Mouse (Mus musculus) macrophage (primary cell): ENCODE data around the gene Fblim1. TPM values are rescaled to one million over a fixed set of nuclear protein-coding genes. Genes with fewer than 3 reads are reported as not detected.

ENCODE experiments used
- H3K27ac ChIP-seq: fragments of 350-480 bp; formaldehyde crosslinking; 2 replicates; pipeline ENCODE4 v1.9.0; 2021
- H3K36me3 ChIP-seq: fragments of 350-480 bp; formaldehyde crosslinking; 2 replicates; pipeline ENCODE4 v1.9.0; 2021; ENCODE audit errors: inconsistent target
- H3K4me3 ChIP-seq: fragments of 350-480 bp; formaldehyde crosslinking; 2 replicates; pipeline ENCODE4 v1.9.0; 2021; ENCODE audit errors: inconsistent target
- H3K79me2 ChIP-seq: fragments of 350-480 bp; formaldehyde crosslinking; 2 replicates; pipeline ENCODE4 v1.9.0; 2021; ENCODE audit errors: inconsistent target
- WGBS: methylation state at CpG from one replicate; pipeline ENCODE4 v1.1.7; 2026; ENCODE audit warnings: inconsistent platforms; ENCODE audit not compliant: missing documents; 5-methylcytosine and 5-hydroxymethylcytosine counted together
- polyA plus RNA-seq: library from polyadenylated mRNA; stranded (reverse); fragments of 250-400 nt; gene quantifications from 3 replicates; pipeline ENCODE4 v1.2.4, GENCODE M21; 2018; ENCODE audit warnings: inconsistent platforms

Gene Fblim1
- polyA plus RNA-seq, 1 experiment from 2014 or later = 177 TPM

DNA sequence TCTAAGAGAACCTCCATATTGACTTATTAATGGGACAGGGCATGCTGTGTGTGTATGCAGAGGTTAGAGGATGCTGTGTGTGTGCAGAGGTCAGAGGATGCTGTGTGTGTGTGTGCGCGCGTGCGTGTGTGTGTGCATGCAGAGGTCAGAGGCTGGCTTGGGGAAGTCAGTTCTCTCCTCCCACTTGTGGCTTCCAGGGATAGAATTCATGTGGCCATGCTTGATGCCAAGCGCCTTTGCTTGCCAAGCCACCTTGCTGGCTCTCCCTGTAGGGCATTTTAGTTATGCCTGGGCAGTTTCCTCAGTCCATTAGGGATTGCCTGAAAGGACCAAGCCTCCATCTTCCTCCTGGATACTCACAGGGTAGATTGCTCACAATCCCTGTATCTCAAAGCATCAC, 30.8 kb upstream of the Fblim1 start:
- Histone ChIP-seq H3K27ac (no peak overlapping the region), H3K36me3 (peaks cover 95% of the 10 kb centered on the region), H3K79me2 (peaks cover 61% of the 10 kb centered on the region; the same call in 1 of the 2 replicates), H3K4me3 (no peak overlapping the region)
- 93% methylated on average over 5 of the region's 5 CpGs for WGBS

DNA sequence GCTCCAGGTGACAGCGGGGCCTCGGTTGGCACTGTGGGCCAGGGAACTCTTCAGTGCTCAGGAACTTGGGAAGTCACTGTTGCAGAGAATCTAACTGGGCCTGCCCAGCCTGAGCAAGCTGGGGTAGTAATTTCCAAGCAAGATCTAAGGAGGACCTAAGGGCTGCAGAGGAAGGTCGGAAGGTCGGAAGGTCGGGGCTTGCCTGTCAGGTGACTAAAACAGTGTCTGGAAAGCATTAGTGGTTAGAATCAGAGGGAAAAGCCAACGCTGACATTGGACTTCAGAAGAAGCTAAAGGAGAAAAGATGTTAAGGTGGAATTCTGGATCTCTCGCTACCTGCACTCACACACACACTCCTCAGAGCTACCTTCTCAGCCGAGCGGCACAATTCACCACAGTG, 30.1 kb upstream of the Fblim1 start:
- Histone ChIP-seq H3K36me3 (peaks cover 95% of the 10 kb centered on the region), H3K4me3 (no peak overlapping the region)
- WGBS = 89% methylated on average over 9 of the region's 9 CpGs

DNA sequence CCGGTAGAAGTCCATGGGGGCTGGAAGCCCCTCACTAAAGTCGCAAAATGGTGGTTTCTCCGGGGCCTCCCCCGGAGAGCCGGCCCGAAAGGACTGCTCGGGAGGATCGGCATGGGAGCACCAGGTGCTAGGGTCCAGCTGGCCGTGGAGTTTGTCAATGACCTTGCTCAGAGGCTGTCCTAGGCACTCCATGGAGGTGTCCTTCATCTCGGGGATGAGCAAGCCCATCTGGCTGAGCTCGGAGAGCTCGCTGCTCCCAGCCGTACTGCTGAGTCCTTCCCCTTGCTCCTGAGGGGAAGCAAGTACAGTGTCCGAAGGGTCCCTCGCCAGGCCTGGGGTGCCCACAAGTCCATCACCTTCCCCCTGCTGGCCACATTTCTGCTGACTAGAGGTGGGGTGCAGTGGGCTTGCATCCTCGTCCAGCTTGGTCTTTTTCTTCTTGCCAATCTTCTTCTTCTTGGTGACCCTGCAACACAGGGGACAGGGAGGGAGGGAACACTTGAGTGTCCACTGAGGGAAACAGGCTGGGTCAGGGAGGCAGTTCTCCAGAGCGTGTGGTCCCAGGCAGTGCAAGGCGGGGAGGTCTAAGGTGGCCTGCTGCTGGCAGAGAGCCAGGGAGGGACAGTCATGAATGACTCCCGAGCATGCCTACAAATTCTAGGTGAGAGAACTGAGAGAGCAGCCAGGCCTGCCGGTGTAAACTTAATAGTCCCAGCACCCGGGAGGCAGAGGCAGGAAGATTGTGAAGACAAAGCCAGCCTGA, 26.4 kb upstream of the Fblim1 start:
- peaks cover 98% of the 10 kb centered on the region for H3K36me3 ChIP-seq
- WGBS = 95% methylated on average over 20 of the region's 21 CpGs
- no peak overlapping the region for H3K4me3 ChIP-seq
- peaks cover 40% of the 10 kb centered on the region; the same call in 1 of the 2 replicates for H3K79me2 ChIP-seq
- no peak overlapping the region for H3K27ac ChIP-seq

More for the DNA sequence above, 30.1 kb upstream of the Fblim1 start:
- Histone ChIP-seq H3K79me2 (peaks cover 61% of the 10 kb centered on the region; the same call in 1 of the 2 replicates), H3K27ac (no peak overlapping the region)

DNA sequence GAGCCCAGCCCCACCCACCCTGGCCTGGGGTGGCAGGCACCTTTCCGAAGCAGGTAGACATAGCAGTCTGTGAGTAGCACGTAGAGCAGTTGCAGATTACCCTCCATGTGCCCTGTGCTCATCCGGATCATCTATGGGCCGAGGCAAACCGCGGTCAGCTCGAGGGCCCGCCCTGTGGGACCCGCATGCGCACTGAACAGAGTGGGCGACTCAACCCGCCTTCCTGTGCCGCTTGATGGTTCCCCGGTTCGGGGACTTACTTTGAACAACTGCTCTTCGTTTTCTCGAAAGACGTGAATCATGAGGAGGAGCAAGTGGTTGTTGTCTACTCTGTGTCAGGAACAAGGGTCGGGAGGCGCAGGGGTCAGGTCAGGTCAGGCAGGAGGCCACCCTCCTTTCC, 25.4 kb upstream of the Fblim1 start:
- Histone ChIP-seq H3K27ac (no peak overlapping the region), H3K36me3 (peaks cover 95% of the 10 kb centered on the region), H3K79me2 (peaks cover 40% of the 10 kb centered on the region; the same call in 1 of the 2 replicates), H3K4me3 (no peak overlapping the region)
- WGBS = 97% methylated on average over 20 of the region's 20 CpGs

DNA sequence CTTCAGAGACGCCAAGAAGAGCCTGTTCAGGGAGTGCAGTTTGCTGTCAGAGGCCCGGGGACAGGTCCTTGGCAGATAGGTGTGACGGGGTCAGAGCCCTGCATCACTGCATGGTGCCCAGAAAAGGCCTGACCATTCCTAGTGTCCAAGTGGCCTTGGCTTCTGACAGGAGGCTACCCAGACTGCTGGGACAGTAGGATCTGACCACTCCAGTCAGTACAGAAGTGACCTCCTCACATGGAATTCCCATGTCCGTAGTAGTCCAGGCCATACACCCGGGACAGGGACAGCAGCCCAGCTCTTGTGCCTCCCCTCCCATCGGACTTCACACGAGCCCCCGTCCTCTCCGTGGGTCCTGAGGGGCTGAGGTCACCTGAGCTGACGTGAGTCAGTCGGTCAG, 24.1 kb upstream of the Fblim1 start:
- WGBS = 94% methylated on average over 9 of the region's 11 CpGs
- H3K36me3 ChIP-seq = peaks cover 88% of the 10 kb centered on the region

DNA sequence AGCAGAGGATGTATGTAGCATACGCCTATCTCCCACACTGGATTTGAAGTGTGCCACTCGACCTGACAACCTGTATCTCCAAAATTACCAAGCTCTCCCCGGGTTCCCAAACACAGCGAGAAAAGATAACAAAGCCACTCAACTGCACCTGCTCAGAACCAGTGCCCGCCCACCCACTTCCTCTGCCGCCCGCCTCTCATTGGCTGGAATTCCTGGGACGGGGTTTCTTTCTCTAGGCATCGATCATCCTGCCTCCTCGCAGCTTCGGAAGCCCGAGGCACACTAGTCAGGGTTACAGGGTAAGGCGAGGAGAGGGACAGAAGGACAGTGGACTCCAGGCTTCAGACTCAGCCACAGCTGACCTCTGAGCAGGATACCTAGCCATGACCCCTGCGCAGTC, 22.8 kb upstream of the Fblim1 start:
- Histone ChIP-seq H3K79me2 (peaks cover 19% of the 10 kb centered on the region; the same call in 1 of the 2 replicates), H3K36me3 (peaks cover 74% of the 10 kb centered on the region), H3K27ac (no peak overlapping the region), H3K4me3 (no peak overlapping the region)
- WGBS = 96% methylated on average over 14 of the region's 14 CpGs

More for the DNA sequence above, 24.1 kb upstream of the Fblim1 start:
- no peak overlapping the region for H3K4me3 ChIP-seq
- peaks cover 32% of the 10 kb centered on the region; the same call in 1 of the 2 replicates for H3K79me2 ChIP-seq
- H3K27ac ChIP-seq = no peak overlapping the region

DNA sequence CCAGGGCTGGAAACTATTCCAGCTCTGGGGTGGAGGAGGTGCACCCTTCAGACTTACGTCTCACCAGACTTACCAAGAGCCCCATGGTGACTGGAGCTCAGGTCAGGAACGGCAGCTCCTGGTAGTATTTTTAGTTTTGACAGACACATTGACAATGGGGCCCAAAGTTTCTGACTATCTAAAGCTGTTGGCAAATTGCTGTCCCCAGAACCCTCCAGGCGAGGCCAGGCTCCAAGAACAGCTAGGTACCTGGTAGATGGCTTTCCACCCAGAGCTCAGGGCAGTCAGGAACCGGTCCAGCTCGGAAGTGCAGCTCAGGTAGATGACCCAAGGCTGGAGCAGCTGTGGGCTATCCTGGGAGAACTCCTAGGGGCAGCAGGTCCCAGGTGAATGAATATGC, 21.6 kb upstream of the Fblim1 start:
- 94% methylated on average over 5 of the region's 5 CpGs for WGBS
- H3K79me2 ChIP-seq = peaks cover 16% of the 10 kb centered on the region; the same call in 1 of the 2 replicates
- peaks cover 64% of the 10 kb centered on the region for H3K36me3 ChIP-seq

DNA sequence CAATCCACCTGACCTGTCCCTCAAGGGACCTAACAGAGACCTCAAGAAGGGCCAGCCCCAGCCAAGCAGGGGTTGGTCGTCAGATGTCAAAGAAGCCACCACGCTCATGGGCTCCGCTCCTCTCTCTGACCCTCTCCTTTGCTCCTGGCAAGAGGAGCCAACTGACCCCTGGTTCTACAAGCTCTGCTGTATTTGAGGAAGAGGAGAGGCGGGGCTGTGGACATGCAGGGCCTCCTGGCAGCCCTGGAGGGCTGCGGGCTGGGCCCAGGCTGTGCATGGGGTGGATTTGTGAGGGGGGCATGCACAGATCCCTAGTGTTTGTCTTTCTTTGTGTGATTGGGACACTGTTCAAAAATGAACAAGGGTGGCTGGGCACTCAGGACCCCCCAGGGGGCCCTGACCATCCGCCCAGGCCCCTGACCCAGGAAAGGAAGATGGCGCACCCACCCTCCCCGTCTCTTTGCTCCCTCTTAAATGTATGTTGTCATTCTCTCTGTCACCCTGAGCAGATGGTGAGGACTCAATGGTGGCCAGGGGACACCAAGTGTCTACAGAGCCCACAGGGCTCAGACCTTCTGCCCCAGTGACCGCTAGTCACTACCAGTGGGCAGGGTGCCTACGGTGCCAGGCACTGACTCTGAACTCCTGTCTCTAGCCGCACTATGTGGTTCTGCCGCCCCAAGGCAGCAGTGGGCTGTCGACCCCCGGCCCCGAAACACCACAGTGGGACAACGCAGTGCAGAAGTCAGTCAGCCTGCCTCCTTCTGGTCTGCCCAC, 20.1 kb upstream of the Fblim1 start:
- Histone ChIP-seq H3K27ac (no peak overlapping the region), H3K36me3 (peaks cover 49% of the 10 kb centered on the region), H3K79me2 (peaks cover under 1% of the 10 kb centered on the region; the same call in 1 of the 2 replicates), H3K4me3 (no peak overlapping the region)
- 89% methylated on average over 16 of the region's 16 CpGs for WGBS

More for the DNA sequence above, 21.6 kb upstream of the Fblim1 start:
- Histone ChIP-seq H3K4me3 (no peak overlapping the region), H3K27ac (no peak overlapping the region)

DNA sequence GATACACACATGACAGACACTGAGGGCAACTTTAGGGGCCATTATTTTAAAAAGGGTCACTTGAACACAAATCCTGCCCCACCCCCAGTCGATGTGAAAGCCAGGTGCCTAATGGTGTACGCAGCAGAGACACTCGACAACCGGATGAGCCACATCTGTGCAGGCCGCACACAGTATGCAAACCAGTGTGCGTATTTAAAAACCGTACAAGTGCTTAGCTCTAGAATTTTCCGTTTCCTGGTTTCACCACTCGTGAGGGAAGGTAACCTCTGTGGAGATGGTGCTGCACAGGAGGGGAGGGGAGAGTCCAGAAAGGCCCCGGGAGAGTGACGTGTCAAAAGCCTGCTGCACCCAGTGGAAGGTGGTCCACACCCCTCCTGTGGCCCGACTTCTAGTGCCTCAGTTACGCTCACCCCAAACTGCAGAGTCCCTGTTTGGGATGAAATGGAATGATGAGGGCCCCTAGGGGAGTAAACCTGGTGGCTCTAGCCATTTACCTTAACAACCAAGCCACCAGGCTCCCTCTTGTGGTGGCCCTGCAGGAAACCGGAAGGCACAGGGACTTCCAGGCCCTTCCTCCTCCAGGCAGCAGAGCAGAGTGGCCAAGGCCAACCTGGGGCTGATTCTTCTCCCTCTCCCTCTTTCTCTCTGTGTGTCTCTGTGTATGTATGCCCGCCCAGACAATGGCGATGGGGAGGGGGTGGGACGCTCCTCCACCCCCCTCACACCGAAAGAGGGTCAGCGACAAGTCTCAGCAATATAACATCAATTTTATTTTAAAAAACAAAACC, 19.3 kb upstream of the Fblim1 start:
- no peak overlapping the region for H3K27ac ChIP-seq
- WGBS = 80% methylated on average over 19 of the region's 19 CpGs
- no peak overlapping the region for H3K4me3 ChIP-seq
- no peaks in the 10 kb centered on the region for H3K79me2 ChIP-seq
- H3K36me3 ChIP-seq = peaks cover 41% of the 10 kb centered on the region

DNA sequence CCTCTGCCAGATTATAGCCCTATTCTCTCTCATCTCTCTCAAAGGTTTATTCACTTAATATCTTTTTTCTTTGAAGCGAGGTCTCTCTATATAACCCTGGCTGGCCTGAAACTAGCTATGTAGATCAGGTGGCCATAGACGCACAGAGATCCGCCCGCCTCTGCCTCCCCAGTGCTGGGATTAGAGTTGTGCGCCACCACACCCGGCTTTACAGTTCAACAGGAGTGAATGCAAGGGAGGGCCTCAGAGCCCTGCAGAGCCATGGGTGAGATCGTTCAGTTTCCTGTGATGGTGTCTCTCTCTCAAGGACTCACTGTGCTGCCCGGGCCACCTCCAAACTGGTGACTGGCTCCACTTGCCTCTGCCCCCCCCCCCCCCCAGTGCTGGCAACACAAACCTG, 18.2 kb upstream of the Fblim1 start:
- no peaks in the 10 kb centered on the region for H3K79me2 ChIP-seq
- 87% methylated on average over 8 of the region's 8 CpGs for WGBS
- H3K27ac ChIP-seq = no peak overlapping the region
- H3K4me3 ChIP-seq = no peak overlapping the region
- H3K36me3 ChIP-seq = peaks cover 30% of the 10 kb centered on the region

DNA sequence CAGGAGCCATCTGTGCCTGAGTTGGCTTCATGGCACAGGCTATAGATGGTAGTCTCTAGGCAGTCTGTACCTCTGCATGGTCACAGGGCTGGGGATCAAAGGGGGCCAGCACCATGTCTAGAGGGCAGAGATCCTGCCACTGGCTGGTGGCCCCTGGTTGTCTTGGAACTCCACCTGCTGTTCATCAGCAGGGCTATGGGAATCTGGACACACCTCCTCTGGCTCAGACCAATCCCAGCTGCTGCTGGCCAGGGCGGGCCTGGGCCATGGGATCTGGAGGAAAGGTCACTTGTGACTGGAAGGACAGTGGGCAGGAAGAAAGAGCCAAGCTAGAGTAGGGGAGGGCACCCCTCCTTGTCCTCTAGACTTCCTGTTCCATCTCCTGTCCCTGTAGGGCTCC, 17.8 kb upstream of the Fblim1 start, which contains the start of gene Slc25a34:
Slc25a34 (minus strand) TSS at position 156 of the 400 bp plus-strand sequence.
- no peak within 1 kb of the TSS for H3K27ac ChIP-seq
- WGBS = 80% methylated on average over 1 of the region's 1 CpGs
- H3K79me2 ChIP-seq = no peaks in the 10 kb centered on the region
- H3K36me3 ChIP-seq = peaks cover 26% of the 10 kb centered on the region; the same call in 1 of the 2 replicates
- no peak within 1 kb of the TSS for H3K4me3 ChIP-seq

DNA sequence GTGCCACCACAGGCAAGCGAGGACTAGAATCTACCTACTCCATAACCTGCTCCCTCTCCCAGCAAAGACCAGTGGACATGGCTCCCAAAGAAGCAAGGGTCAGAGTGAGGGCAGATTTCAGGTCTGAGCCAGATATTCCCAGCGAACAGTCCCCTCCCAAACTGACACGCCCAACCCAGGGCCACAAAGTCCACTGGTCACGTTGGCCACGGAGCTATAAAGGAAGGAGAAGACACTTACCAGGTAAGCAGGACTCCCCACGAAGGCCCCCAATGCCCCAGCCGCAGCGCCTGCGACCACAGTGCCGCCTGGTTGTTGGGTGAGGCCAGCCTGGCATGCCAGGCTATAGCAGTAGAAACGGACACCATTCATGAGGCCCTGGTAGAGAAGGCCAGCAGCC, 17.1 kb upstream of the Fblim1 start:
- WGBS = 93% methylated on average over 11 of the region's 11 CpGs
- no peak overlapping the region for H3K4me3 ChIP-seq
- peaks cover 19% of the 10 kb centered on the region; the same call in 1 of the 2 replicates for H3K36me3 ChIP-seq
- no peaks in the 10 kb centered on the region for H3K79me2 ChIP-seq
- H3K27ac ChIP-seq = no peak overlapping the region

DNA sequence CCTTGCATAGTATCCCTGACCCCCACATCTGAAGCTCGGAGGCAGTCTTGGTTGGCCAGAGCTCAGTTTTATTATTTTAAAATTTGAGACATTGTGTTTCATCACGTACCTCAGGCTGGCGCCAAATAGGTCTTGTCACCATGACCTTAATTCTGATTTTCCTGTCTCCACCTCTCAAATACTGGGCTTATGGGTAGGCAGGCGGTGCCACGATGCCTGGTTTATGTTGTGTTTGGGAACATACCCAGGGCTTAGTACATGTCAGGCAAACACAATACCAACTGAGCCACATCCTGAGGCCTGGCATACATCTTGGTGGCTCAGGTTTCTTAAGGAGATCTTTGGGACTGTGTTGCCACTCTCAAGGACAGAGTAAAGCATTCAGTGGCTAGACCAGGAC, 16.7 kb upstream of the Fblim1 start:
- Histone ChIP-seq H3K27ac (no peak overlapping the region), H3K79me2 (no peaks in the 10 kb centered on the region), H3K4me3 (no peak overlapping the region), H3K36me3 (peaks cover 15% of the 10 kb centered on the region; the same call in 1 of the 2 replicates)
- 90% methylated on average over 5 of the region's 5 CpGs for WGBS

DNA sequence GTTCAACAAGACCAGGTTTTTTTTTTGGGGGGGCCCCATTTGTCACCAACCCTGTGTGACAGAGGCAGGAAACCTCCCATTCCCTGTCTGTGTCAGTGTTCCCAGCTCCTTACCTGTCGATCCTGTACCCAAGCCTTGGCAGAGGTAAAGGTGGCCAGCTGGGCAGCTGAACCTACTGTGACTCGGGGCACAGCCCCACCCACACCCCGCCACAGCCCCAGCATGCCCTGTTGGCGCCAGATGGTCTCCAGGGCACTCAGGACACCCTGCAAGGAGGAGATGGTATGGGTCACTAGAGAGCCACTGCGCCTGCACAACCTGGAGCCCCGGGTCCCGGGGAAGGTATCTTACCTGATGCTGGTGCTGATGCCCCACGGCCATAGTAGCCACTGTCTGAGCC, 16.2 kb upstream of the Fblim1 start:
- WGBS = 93% methylated on average over 8 of the region's 8 CpGs
- Histone ChIP-seq H3K4me3 (no peak overlapping the region), H3K79me2 (no peaks in the 10 kb centered on the region), H3K36me3 (peaks cover 10% of the 10 kb centered on the region; the same call in 1 of the 2 replicates), H3K27ac (no peak overlapping the region)
